Mouse (Mus musculus) frontal cortex, postnatal 10 days (tissue): Measurements from ENCODE around the gene Txndc8.

Experiments
- DNase-seq, 2 experiments: peaks; one replicate each; pipeline ENCODE4 v3.0.0; 2022; ENCODE audit warnings: low spot score in 2 of 2, mixed read lengths in 1 of 2

The Txndc8 gene

GRCm38 (mm10) chr4:57956029-57956960, 52.6 kb downstream of the Txndc8 start, which contains the start of gene Txn1:
Gene Txn1, minus strand, starts transcription at chr4:57956411.
- peak; percentile 90 to 92 for DNase-seq

GRCm38 (mm10) chr4:57955544-57955958, 53.4 kb downstream of the Txndc8 start:
- DNase-seq, result peak; percentile 28 to 57

- no peak for DNase-seq
Observed at GRCm38 (mm10) chr4:57954991-57955390, 53.9 kb downstream of the Txndc8 start.

GRCm38 (mm10) chr4:57954580-57954979, 54.3 kb downstream of the Txndc8 start:
- no peak for DNase-seq

- no peak for DNase-seq
Observed at GRCm38 (mm10) chr4:57953796-57954195, 55.1 kb downstream of the Txndc8 start.

- DNase-seq, result no peak
Observed at GRCm38 (mm10) chr4:57952891-57953290, 56.0 kb downstream of the Txndc8 start.

- DNase-seq, result no peak
Observed at GRCm38 (mm10) chr4:57952416-57952815, 56.5 kb downstream of the Txndc8 start.

GRCm38 (mm10) chr4:57949866-57950265, 59.1 kb downstream of the Txndc8 start:
- no peak for DNase-seq

GRCm38 (mm10) chr4:57947476-57947875, 61.4 kb downstream of the Txndc8 start:
- no peak for DNase-seq

- no peak for DNase-seq
Observed at GRCm38 (mm10) chr4:57947036-57947435, 61.9 kb downstream of the Txndc8 start.

- DNase-seq, result no peak
Observed at GRCm38 (mm10) chr4:57942892-57943291, 66.0 kb downstream of the Txndc8 start.

- no peak for DNase-seq
Observed at GRCm38 (mm10) chr4:57940631-57941030, 68.3 kb downstream of the Txndc8 start.

- DNase-seq, result no peak
Observed at GRCm38 (mm10) chr4:57937292-57937691, 71.6 kb downstream of the Txndc8 start.

- DNase-seq, result no peak
Observed at GRCm38 (mm10) chr4:57934181-57934580, 74.7 kb downstream of the Txndc8 start.
